Mouse (Mus musculus) retina, postnatal 7 days (tissue): ENCODE measurements around the gene Otub2.

ENCODE experiments used
- DNase-seq: peaks from one replicate; pipeline ENCODE4 v3.0.0-alpha.2; 2012; ENCODE audit warnings: low read depth, low spot score

Otub2 gene

DNA sequence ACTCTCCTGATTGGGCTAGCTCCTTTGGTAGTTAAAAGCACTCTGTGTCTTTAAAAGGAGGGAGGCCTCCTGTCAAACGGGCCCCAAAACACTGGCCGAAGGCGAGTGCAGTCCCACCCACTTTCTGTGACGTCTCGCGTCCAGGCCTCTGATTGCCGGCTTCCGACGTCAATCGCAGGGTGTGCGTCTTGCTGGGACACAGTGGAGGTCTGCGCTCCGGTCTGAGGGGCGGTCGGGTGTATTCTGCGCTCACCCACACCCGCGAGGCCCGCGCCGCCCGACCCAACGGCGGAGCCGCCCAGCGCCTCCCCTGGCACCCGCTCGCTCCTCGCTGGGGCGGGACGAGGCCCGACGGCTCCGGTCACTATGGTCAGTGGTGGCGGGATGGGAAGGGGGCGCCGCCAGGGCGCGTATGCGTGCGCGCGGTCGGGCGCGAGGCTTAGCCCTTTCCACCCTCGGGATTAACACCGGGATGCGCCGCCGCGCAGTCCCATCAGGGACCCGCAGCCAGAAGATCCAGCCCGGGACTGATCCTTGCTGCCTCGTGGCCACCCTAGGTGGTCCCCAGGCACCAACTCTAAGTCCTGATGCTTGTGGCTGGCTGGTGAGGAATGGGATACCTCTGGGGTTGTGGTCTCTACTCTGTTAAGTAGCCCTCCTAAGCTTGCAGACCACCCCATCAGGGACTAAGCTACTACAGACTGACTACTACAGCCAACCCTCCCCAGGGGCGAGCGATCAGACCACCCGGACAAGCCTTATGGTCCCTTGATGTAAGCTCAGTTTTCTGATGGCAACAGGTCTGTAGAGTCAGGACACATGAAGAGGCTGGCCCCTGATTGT is at the start of gene Otub2:
Otub2 (plus strand) TSS at position 178 of the 843 bp plus-strand sequence.
- peak; percentile 96 for DNase-seq

DNA sequence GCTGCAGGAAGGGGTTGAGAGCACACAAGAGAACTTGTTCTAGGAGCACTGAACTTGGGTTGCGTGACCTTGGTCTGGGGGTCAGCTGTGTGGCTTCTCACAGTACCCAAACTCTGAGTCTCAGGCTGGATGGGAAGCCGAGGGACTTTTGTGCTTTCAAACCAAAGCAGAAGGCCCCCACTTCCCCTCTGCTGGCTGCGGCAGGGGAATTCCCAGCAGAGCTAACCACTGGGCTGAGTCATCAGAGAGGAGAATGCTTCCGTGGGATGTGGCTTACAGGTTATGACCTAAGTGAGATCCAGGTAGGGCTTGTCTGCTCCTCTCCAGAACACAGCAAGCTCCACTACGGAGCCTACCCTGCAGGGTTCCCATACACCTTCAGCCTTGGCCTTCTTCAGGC is 47.3 kb upstream of the Otub2 start:
- DNase-seq: no peak

DNA sequence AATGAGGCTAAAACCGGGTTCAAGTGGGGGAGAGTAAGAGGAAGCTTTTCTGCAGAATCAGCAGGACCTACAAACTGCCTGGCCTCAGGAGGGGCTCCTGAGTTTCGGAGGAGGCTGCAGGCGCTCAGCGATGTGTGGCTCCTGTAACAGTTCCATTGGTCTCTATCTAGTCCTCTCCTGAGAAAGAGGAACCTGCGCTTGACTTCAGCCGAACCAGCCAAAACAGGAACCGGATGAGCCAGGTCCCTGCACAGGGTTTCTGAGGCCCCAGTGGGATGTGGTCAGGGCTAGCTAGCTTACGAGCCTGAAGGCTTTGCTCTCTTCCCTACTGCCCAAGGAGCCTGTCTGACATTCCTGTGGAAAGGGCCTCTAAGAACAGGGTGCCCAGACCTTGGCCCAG is 45.0 kb upstream of the Otub2 start:
- no peak for DNase-seq

DNA sequence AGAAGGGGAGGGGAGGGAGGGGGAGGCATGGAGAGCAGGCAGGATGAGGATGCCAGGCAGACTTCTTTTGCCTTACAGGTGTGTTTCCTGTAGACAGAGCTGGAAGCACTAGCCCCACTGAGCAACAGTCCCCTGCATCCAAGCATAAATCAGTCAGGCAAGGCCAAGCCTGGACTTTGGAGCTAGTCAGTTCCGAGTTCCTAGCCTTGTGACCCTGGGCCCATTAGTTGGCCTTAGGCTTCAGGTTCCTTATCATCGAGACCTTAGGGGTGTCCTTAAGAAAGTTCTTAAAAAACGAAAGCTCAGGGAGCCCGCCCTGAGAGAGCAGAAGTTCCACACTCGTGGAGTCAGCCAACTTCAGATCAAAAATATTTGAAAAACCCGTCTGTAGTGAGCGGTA is 43.5 kb upstream of the Otub2 start:
- DNase-seq: no peak

DNA sequence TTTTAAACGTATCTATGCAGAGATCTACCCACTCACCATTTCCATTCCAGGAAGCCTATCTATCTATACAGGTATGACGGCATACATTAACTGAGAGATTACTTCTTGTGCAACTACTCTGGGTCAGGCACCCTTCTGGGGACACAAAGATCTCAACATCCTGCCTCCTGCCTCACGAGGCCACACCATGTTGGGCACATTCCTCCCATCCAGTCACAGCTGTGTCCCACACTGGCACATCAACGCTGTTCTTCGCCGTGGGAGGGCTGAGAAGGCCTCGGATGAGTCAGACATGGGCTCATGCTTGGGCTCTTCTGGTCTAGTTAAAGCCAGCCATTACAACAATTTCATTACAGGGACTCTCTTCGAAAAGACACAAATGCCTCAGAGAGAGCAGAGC is 41.5 kb upstream of the Otub2 start:
- DNase-seq: no peak

DNA sequence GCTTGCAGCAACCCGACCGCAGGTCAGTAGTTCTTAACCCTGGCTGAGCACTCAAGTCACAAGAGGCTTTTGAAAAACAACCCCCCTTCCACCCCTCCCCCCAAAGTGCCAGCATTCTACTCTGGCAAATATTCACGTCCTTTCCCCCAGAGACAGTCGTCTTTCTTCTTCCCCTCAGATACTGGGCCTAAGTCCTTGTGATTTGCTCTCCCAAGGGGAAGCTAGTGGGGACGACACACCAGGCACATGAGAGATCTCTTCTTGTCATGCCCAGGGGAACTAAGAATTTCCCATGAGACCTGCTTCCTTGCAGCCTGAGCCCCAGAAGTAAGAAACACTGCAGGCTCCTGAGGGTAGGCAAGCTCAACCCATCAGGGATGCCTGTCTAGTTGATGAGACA is 41.1 kb upstream of the Otub2 start:
- DNase-seq: no peak

DNA sequence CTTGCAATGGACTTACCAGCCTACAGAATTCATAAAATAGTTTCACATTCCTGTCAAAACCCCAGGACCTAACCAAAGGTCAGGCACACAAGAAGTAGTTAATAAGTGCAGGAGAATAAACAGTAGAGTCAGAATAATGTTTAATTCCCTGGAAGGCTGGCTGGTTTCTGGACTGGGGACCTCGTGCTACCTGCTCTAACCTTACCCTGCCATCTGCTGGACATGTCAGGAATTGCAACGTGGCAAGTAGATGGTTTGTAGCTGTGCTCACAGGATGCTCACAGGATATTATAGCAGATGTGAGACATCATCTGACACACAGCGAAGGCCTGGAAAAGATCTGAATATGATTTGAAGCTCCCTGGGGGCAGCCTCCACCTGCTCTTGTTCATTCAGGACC is 40.0 kb upstream of the Otub2 start:
- DNase-seq: peak; percentile 81

DNA sequence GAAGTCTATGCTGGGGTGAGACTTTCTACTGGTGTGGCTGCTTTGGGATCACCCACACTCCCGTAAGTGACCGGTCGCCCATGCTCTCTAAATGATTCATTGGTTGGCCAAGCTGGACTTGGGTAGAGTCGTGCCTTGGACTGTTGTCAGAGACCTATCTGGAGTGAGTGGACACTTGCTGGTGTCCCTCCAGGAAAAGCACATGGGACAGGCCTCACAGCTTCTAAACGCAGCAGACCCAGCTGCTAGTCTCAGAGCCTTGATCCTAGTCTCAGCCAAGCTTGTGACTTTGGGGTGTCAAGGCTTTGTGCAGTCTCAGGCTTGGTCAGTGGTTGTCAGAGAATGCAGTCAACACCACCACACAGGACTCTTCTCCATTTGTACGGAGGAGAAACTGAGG is 35.7 kb upstream of the Otub2 start:
- DNase-seq: no peak

DNA sequence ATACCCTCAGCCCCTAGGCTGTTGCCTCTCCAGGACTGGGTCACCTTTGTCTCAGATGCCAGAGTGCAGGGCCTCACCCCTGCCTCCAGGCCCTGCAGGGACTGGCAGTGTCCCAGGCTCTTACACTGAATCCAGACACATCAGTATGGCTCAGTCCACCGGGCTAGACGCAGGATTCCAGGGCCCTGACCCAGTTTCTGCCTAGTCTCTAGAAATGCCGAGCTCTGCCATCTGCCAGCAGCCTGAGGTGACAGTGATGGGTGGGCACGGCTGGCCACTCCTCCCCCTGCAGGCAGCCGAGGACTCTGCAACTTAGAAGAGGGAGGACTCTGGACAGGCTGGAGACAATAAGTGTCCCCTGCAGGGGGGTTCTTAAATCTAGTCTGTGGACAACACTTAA is 34.9 kb upstream of the Otub2 start:
- peak; percentile 81 for DNase-seq

DNA sequence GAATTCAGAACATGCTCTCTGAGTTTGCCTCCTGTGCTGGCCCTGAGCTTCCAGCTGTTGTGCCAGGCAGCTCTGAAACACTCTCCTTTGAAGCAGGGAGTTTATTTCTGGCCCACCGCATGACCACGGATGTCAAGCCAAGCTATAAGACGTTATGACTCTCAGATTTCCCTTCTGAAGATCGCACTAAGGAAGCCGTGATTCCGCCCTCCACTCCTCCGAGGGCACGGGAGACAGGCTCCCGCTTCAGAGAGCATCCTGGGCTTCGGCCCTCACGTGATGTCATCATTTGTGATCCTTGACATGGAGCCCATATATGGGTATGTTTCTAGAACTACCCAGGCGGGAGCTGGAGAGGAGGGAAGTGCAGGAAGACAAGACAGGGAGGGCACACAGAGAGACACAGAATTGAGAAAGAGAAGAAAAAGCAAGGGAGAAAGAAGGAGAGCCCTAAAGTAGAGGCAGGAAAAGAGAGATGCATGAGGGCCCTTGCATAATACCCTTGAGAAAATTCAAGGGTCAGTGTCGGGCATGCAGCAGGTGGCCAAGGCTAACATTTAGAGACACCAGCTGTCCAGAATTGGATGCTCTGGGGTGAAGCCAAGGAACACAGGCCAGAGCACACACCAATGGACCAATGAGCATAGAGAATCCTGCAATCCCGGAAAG is 32.6 kb upstream of the Otub2 start, which contains the start of gene Asb2:
Asb2 (minus strand) TSS at position 256 of the 669 bp plus-strand sequence.
- DNase-seq: no peak

DNA sequence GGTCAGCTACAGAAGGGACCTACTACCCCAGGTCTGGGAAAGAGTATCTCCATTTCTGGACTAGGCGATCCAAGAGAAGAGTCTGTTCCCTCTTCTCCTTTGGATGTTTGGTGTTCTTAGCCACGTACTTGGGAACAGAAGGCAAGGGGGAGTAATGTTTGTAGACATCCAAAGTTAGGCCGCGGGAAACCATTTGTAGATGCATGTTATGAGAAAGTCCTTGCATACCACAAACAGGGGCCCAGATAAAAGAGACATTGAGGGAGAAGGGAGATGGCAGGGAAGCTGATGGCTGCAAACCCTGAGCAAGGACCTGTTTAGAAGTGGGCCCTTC is 32.1 kb upstream of the Otub2 start:
- DNase-seq: no peak

DNA sequence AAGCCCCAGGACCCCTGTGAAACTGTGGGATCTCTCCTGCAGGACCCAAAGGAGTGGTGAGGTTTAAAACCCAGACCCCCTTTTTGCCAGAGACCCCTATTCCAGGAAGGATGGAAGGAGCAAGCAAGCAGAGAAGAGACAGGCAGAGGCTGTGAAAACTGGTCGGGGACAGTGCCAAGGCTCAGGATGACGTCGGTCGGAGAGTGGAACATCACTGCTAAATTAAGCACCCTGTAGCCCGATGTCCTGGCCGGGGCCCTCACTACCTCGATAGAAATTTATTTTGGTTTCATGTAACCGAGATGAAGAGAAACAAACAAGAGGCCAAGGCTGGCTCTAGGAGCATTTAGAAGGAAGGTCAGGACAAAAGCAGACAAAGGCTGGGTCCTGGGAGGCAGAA is 30.3 kb upstream of the Otub2 start:
- DNase-seq: no peak

DNA sequence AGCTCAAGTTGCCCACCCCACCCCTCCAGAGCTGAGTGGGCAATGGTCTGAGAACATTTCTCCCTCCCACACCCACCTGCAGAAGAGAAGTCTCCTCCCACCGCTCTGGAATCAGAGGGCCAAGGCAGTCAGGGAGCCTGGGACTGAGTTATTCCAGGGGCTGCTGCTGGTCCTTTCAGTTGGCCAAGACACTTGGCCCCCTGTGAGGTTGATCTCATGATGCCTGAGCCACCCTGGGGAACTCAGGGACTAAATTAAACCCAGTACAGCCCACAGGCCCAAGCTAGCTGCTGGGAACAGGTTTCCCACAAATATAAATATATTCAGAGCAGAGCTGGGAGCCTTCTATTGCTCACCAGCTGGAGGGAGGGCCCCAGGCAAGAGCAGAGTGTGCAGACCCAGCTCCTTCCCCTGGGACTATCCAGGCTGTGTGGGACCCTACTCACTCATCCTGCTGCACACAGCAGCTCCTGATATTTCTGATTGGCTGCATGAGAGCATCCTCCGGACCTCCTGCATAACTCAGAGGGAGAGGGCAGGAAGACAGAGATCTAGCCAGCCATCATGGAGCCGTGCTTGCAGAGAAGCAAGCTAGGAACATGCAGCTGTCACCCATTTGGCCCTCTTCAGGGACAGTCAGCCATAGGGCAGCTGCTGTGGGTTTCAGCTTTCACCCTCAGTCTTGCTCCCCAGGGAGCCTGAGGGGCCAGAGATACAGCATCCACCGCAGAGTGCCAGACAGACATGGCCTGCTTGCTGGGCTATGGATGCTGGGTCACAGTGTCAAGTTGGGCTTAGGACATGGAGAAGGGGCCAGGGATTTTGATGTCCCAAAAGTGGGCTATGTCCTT is 29.3 kb upstream of the Otub2 start:
- no peak for DNase-seq

DNA sequence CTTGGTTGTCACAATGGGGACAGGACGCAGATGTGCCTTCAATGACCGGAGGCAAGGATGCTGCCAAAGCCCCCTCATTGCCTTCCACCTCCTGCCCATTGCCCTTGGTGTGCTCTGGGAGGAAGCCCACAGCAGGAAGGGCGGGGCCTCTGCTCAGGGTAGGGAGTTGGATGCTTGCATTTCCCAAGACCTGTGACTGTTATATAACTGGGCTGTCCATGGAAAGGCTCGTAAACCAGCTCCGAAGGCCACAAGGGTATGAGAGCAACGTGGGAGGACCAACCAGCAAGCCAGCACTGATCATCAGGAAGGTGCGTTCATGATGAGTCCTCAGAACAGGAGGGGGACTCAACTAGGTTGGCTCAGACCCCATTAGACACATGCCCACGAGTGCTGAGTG is 27.7 kb upstream of the Otub2 start:
- DNase-seq: no peak

DNA sequence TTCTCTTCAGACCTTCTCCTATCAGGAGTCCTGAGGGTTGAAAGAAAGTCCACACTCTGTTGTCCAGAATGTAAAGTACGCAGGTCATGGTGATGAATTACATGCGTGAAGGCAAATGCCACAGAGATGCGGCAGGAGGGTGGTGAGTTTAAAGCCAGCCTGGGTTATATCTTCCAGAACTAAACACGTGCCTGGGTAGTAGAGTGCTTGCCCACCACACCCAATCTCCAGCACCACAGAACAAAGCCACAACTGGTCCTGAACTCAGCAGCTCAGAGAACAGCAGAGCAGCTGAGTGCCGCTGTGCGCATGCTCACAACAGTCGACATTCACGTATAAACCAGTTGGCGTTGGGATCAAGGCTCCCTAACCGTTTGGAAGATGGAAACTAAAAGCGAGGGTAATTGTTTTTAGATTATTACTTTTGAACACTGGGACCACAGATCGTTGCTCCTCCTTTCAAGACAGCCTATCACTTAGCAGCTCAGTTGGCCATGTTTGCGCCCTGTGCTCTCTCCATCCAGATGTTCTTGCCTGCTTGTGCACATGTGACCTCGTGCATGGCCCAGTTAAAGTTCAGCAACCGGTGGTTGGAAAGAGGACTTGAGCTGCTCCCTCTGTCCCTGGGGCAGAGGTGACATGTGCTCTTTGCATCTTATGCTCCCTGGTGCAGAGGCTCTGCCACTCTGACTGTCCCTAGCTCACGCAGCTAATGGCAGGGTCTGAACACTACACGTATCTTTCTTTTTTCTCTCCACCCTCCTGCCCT is 26.8 kb upstream of the Otub2 start:
- DNase-seq: no peak

DNA sequence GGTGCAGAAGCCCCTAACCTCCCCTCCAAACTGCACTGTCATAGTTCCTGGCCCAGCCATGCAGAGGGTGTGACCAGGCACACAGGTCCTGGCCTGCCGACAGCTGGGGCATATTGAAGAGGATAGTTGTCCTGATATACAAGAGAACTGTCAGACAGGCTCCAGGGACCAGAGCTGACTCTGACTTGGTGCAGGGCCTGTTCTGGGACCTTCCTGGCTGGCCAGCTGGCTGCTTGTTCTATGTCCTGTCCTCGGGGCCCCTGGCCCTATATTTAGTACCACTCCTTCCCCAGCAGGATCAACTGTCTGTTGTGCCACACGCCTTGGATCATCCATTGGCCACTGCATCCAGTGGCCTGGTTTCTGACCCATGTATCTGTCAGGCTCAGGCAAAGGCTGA is 26.1 kb upstream of the Otub2 start:
- DNase-seq: no peak

DNA sequence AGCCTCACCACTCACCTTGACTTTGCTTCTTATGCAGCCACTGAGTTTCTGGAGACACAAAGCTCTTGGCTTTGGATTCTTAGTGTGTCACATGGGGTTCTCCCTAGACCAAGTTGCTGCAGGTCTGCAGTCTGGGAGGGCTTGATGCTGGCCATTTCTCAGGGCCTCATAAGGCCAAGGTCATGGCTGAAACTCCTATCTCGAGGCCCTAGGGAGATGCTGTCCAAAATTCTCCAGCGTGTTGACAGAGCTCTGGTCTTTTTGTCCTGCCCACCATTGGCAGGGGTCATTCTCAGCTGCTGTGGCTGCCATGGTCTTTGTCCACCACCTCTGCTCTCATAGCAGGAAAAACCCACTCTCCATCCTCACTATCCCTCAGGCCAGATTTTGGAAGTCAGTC is 21.3 kb upstream of the Otub2 start:
- DNase-seq: no peak

DNA sequence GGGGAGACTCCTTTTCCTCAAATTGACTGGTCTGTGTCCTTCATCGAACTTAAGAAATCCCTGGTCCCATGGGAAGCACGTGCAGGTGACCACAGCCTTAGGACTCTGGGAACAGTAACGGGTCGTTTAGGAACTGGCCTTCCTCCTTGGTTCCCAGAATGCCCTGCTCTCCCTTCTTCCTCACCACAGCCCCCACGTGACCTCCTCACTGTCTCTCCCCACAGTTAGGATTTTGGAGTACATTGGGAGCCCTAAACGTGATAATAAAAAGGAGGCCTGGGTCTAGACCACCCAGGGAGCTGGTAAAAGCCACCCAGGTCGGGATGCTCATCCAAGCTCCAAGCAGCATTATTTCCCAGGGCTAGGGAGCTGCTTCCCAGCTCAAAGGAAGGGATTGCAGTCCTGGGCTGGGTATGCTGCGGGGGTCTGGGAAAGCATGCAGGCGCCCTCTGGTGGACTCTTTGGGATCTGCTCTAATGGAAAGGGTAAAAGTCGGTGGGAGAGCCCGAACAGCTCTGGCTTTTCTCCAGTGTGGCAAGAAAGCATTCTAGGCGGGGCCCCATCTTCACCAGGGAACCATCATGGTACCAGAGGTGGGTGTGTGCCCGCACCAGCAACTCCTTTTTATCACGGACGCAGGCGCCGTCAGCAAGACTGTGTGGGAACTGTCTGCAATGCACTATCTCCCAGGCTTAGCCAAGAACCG is 20.7 kb upstream of the Otub2 start:
- peak; percentile 74 for DNase-seq

DNA sequence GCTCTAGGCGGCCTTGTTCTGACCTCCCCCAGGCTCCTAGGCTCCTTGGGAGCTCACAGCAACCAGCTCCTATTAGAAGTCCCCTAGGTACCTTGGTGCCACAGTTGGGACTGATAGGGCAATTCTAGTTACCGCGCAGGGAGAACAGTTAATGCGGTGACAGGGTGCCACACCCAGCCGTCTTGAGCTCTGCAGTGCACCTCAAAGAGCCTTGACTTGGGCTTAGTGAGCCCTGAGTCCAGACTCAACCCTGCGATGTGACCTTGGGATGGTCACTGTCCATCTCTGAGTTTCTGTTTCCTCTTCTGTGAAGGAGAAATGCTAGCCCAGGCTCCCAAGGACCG is 20.2 kb upstream of the Otub2 start:
- DNase-seq: no peak

DNA sequence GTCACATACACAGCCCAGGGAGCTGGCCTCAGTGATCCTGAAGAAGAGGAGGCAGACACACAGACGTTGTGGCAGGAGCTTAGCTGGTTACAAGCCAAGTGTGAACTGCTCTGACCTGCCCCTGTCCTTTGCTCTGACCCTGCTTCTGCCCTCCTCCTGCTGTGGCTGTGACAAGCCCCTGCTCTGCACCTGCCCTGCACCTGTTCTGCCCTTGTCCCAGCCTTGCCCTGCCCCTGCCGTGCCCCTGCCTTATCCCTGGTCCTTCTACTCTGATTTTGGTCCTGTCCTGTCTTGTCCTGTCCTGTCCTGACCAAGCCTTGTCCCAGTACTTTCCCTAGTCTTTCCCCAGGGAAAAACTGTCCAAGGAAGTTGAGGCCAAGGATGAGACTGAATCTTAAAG is 19.7 kb upstream of the Otub2 start:
- no peak for DNase-seq

DNA sequence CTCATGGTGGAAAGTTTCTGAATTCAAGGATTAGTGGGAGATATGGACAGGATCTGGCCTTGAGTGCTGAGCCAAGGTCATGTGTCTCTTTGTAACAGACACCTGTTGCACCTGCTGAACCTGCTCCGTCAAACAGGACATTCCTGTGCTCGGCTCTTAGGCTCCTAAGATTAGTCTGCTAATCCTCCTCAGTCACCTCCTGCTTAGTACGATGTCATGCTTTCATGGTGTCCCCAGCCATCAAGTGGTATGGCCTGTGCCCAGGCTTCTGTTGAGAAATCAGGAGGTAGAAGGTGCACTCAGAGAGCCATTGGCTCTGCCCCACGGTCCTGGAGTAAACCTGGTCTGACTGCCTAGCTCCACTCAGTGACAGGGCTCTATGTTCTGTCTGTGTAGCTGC is 17.6 kb upstream of the Otub2 start:
- DNase-seq: no peak
